Mouse (Mus musculus) liver, embryonic 16.5 days (tissue): ENCODE measurements around the gene Elmo2. TPM values are rescaled to one million over a fixed set of nuclear protein-coding genes. Genes with fewer than 3 reads are reported as not detected.

Experiments used
- ATAC-seq: fragments of 200-750 bp; cut with Nextera tagmentation; 2 replicates; pipeline ENCODE4 v1.8.0; 2017; ENCODE audit warnings: low read depth, mild to moderate bottlenecking, moderate number of reproducible peaks, moderate library complexity
- H3K27ac ChIP-seq: fragments of 300-500 bp; sonication (generic); 2 replicates; pipeline ENCODE4 v1.5.1; 2014; ENCODE audit warnings: mild to moderate bottlenecking, low read length
- H3K27me3 ChIP-seq: fragments of 300-500 bp; sonication (generic); 2 replicates; pipeline ENCODE4 v1.6.1; 2014; ENCODE audit warnings: low read depth, low read length, mixed read lengths; ENCODE audit not compliant: control insufficient read depth, insufficient read depth
- H3K36me3 ChIP-seq: fragments of 300-500 bp; sonication (generic); 2 replicates; pipeline ENCODE4 v1.6.1; 2014; ENCODE audit warnings: mild to moderate bottlenecking; ENCODE audit not compliant: control insufficient read depth, insufficient read depth
- H3K4me1 ChIP-seq: fragments of 300-500 bp; sonication (generic); 2 replicates; pipeline ENCODE4 v1.6.1; 2014; ENCODE audit warnings: low read depth, low read length, mixed read lengths; ENCODE audit not compliant: control insufficient read depth
- H3K4me2 ChIP-seq: fragments of 300-500 bp; sonication (generic); 2 replicates; pipeline ENCODE4 v1.6.1; 2014; ENCODE audit warnings: low read depth, low read length, mixed read lengths
- H3K4me3 ChIP-seq: fragments of 300-500 bp; sonication (generic); 2 replicates; pipeline ENCODE4 v1.5.1; 2014; ENCODE audit warnings: low read depth, mild to moderate bottlenecking, low read length
- H3K9ac ChIP-seq: fragments of 300-500 bp; sonication (generic); 2 replicates; pipeline ENCODE4 v1.6.1; 2014; ENCODE audit warnings: low read depth, low read length
- H3K9me3 ChIP-seq: fragments of 300-500 bp; sonication (generic); replicated peaks from 2 replicates; pipeline ENCODE4 v1.6.1; 2016; ENCODE audit warnings: low read length; ENCODE audit not compliant: control insufficient read depth
- WGBS: fragments of 180-500 bp; shearing (Covaris S2); extraction: QIAGEN DNeasy Blood & Tissue Kit; methylation state at CpG from one replicate; pipeline ENCODE4 v1.1.7; 2014; ENCODE audit not compliant: insufficient replicate concordance; 5-methylcytosine and 5-hydroxymethylcytosine counted together
- polyA plus RNA-seq: library from polyadenylated mRNA; unstranded; fragments of >200 nt; fragmentation: Nextera tagmentation; extraction: Ambion mirVana; gene quantifications from 2 replicates; pipeline ENCODE4 v1.2.1, GENCODE M21; 2015

The Elmo2 gene
- polyA plus RNA-seq, 1 experiment from 2014 or later: 16.3 TPM

DNA sequence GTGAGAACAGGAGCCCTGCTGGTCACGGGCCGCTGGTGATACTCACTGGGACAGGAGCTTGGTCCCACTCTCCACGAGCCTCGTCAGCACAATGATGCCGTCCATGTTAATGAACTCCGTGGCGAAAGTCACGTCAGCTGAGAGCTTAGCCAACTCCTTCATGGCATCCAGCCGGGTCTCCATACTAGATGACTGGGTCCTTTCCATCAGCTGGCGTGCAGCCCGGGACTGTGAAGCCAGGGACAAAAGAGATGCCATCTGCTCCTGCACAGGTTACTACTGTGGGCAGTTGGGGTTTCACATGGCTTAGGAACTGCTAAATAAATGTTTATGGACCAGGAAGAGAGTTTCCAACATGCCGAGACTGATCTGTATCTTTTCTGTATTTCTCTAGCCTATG, 14.7 kb downstream of the Elmo2 start:
- Histone ChIP-seq H3K9ac (no peak overlapping the region), H3K27ac (no peak overlapping the region), H3K9me3 (no peaks in the 10 kb centered on the region), H3K4me1 (peaks cover 2% of the 10 kb centered on the region; the same call in 1 of the 2 replicates), H3K36me3 (peaks cover 10% of the 10 kb centered on the region; the same call in 1 of the 2 replicates), H3K4me3 (no peak overlapping the region), H3K4me2 (no peak overlapping the region), H3K27me3 (no peaks in the 10 kb centered on the region)
- no peak for ATAC-seq
- WGBS: 82% methylated on average over 12 of the region's 12 CpGs

DNA sequence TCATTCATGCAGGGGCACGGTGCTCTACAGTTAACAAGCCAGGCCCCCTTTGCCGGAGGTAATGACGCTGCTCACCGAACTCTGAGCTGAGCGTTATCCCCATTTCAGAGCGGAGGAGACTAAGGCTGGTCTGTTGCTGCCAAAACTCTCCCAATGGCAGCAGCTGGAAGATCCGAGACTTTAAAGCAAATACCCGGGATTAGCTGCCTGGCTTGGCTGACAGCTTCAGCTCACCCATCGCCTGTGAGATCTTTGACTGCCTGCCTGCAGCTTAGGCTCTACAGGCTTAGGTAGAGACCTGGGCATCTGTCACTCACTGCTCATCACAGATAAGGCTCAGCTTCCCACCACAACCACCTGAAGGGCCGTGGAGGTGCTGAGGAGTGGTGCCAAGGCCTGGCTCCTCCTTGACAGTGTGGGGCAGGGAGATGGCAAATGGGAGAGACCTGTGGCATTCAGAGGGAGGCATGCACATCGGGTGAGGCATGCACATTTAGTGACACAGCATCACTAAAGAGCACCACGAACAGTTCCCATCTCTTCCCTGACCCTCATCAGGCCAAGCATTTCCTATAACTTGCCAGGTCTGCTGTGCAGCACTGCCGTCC, 15.4 kb downstream of the Elmo2 start:
- WGBS: 69% methylated on average over 13 of the region's 13 CpGs
- no peak for ATAC-seq
- H3K9ac ChIP-seq: no peak overlapping the region
- H3K4me1 ChIP-seq: peaks cover under 1% of the 10 kb centered on the region; the same call in 1 of the 2 replicates
- H3K4me2 ChIP-seq: no peak overlapping the region
- H3K4me3 ChIP-seq: no peak overlapping the region
- no peaks in the 10 kb centered on the region for H3K9me3 ChIP-seq
- H3K36me3 ChIP-seq: peaks cover 10% of the 10 kb centered on the region; the same call in 1 of the 2 replicates
- H3K27ac ChIP-seq: no peak overlapping the region
- no peaks in the 10 kb centered on the region for H3K27me3 ChIP-seq

DNA sequence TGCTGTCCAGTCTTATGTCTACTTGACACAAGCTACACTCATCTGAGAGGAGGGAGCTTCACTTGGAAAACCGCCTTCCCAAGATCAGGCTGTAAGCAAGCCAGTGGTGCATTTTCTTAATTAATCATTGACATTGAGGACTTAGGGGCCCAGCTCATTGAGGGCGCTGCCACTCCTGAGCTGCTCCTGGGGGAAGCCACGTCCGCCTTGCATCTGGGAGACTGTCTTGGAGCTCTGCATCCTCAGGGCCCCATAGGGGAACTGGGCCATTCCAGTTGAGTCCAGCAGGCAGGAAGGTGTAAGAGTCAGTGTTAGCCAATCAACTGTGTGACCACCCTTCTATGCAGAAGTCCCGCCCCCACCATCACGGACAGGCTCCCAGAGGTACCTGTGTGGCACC, 18.5 kb downstream of the Elmo2 start:
- no peak overlapping the region for H3K4me2 ChIP-seq
- no peaks in the 10 kb centered on the region; the same call in 1 of the 2 replicates for H3K4me1 ChIP-seq
- H3K9me3 ChIP-seq: no peaks in the 10 kb centered on the region
- WGBS: 81% methylated on average over 6 of the region's 6 CpGs
- ATAC-seq: no peak
- H3K27ac ChIP-seq: no peak overlapping the region
- no peaks in the 10 kb centered on the region for H3K27me3 ChIP-seq
- H3K4me3 ChIP-seq: no peak overlapping the region
- H3K9ac ChIP-seq: no peak overlapping the region
- H3K36me3 ChIP-seq: peaks cover 7% of the 10 kb centered on the region; the same call in 1 of the 2 replicates

DNA sequence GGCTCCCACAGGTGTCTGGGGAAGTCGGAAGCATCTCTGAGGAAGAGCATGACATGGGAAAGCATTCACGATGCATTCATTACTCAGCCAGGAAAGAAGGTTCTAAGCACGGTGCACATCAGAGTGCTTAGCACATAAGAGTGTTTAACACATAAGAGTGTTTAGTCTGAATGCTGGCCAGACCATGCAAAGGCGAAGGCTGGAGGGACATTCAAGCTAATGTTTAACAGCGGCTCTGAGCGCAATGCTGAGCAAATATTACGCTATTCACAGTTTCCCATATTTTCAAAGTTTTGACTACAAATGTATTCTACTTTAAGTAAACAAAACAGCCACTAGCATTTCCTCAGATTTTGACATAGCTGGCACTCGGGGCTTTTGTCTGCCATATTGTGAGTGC, 20.8 kb downstream of the Elmo2 start:
- Histone ChIP-seq H3K27ac (peak overlapping the region; percentile 77), H3K36me3 (peaks cover 3% of the 10 kb centered on the region; the same call in 1 of the 2 replicates), H3K4me1 (no peaks in the 10 kb centered on the region; the same call in 1 of the 2 replicates), H3K9me3 (no peaks in the 10 kb centered on the region), H3K9ac (no peak overlapping the region), H3K4me3 (no peak overlapping the region), H3K4me2 (no peak overlapping the region), H3K27me3 (no peaks in the 10 kb centered on the region)
- 71% methylated on average over 8 of the region's 8 CpGs for WGBS
- peak; percentile 68 for ATAC-seq

DNA sequence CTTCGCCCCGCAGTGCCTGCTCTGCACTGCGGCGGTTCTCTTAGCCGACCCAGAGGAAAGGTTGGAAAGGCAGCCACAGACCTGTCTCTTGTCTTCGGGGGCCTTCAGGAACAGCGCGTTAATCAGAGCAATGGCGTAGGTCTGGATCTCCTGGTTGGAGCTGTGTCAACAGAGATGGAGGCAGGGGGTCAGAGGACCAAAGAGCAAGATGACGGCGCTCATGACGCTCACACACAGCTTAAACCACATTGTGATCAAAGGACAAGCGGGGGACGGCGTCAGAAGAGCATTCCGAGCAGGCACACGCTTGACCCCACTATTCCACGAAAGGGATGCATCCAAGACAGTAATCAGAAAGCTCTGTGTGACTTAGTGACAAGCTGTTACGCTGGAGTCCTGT, 21.5 kb downstream of the Elmo2 start:
- Histone ChIP-seq H3K9ac (no peak overlapping the region), H3K4me2 (no peak overlapping the region), H3K36me3 (peaks cover 3% of the 10 kb centered on the region; the same call in 1 of the 2 replicates), H3K27ac (peak overlapping the region; percentile 77), H3K27me3 (no peaks in the 10 kb centered on the region), H3K4me1 (no peaks in the 10 kb centered on the region; the same call in 1 of the 2 replicates), H3K4me3 (no peak overlapping the region), H3K9me3 (no peaks in the 10 kb centered on the region)
- ATAC-seq: peak; percentile 42
- 79% methylated on average over 19 of the region's 19 CpGs for WGBS

DNA sequence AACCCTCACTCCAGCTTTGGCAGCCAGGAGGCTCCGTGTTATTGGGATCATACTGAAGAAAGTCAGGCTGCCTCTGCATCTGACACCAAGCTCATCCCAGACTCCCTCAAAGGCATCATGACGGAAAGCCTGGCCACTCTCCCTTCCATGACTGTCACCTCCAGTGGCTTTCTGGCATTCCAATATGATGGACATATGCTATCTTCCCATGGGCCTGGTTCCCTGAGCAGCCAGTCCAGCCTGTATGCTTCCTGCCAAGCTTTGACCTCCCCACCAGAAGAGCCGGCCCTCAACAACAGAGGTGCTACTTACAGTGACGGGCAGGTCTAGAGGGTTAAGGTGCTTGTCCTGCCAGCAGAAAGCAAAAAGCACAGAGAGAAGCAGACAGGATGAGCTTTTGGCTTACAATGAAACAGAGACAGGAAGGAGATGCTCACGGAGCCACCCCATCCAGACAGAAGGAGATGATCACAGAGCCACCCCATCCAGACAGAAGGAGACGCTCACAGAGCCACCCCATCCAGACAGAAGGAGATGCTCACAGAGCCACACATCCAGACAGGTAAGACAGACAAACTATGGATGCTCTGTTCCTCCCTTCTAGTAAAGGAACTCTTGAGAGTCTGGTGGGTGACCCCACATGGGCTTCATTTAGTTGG, 22.8 kb downstream of the Elmo2 start:
- no peak overlapping the region for H3K4me2 ChIP-seq
- ATAC-seq: no peak
- no peaks in the 10 kb centered on the region; the same call in 1 of the 2 replicates for H3K4me1 ChIP-seq
- H3K36me3 ChIP-seq: peaks cover 3% of the 10 kb centered on the region; the same call in 1 of the 2 replicates
- H3K9ac ChIP-seq: no peak overlapping the region
- WGBS: 75% methylated on average over 6 of the region's 6 CpGs
- no peak overlapping the region for H3K27ac ChIP-seq
- H3K27me3 ChIP-seq: no peaks in the 10 kb centered on the region
- no peaks in the 10 kb centered on the region for H3K9me3 ChIP-seq
- no peak overlapping the region for H3K4me3 ChIP-seq

DNA sequence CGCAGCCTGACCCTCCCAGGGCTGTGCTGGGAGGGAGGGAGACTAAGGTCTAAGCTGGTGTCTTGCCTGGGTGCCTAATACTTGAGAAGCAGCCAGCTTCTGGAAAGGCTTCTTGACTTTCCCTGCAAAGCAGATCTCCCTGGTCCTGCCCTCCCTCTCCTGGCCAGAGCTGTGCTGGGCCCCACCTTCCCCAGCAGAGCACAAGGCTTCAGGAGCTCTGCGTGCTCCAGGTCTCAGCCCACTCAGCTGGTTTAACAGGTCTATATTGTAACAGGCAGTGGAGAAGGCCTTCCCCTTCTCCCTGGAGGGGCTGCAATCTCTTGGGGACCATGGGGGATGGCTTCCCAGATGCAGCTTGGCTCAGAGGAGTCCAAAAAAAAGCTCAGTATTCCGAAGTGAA, 24.9 kb downstream of the Elmo2 start:
- Histone ChIP-seq H3K9ac (no peak overlapping the region), H3K36me3 (peaks cover 9% of the 10 kb centered on the region; the same call in 1 of the 2 replicates)
- 64% methylated on average over 3 of the region's 3 CpGs for WGBS

DNA sequence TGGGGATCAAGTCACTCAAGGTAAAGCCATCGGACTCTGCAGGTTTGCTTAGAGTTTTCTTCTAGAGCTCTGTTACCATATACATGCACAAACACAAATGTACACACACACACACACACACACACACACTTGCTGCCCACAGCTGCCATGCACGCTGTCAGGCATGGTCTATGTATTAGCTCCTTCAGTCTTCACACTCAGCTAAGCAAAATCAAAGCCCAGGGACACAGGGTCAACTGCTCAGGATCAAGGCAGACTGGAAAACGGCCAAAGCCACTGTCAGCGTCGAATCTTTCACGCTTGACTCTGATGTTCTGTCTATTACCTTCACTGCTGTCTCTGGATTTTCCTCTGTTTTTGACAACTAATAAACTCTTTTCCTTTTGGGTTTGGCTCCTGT, 25.4 kb downstream of the Elmo2 start:
- no peak overlapping the region for H3K9ac ChIP-seq
- H3K4me3 ChIP-seq: no peak overlapping the region
- no peaks in the 10 kb centered on the region for H3K27me3 ChIP-seq
- no peaks in the 10 kb centered on the region; the same call in 1 of the 2 replicates for H3K4me1 ChIP-seq
- H3K9me3 ChIP-seq: no peaks in the 10 kb centered on the region
- H3K4me2 ChIP-seq: no peak overlapping the region
- no peak for ATAC-seq
- peaks cover 12% of the 10 kb centered on the region; the same call in 1 of the 2 replicates for H3K36me3 ChIP-seq
- no peak overlapping the region for H3K27ac ChIP-seq
- 79% methylated on average over 6 of the region's 6 CpGs for WGBS

More for the DNA sequence above, 24.9 kb downstream of the Elmo2 start:
- no peaks in the 10 kb centered on the region for H3K27me3 ChIP-seq
- H3K4me2 ChIP-seq: no peak overlapping the region
- H3K4me1 ChIP-seq: no peaks in the 10 kb centered on the region; the same call in 1 of the 2 replicates
- no peak overlapping the region for H3K4me3 ChIP-seq
- no peaks in the 10 kb centered on the region for H3K9me3 ChIP-seq
- H3K27ac ChIP-seq: no peak overlapping the region
- no peak for ATAC-seq

DNA sequence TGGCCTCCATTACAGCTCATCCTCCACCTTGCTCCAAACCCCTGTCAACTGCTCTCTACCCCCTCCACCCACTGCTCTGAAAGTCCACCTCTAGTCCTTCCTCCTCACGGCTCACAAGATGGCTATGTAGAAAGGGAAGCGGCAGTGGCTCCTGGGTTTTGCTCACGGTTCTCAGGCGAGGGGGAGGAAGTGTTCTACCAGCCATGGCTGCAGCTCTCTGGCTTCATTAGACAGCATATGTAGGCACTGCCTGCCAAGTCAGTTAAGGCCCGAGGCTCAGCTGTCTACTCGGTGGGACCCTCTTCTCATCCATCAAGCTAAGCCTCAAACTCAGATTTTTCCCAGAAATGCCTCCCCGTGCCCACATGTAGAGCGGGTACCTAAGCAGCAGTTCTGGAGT, 25.9 kb downstream of the Elmo2 start:
- Histone ChIP-seq H3K27me3 (no peaks in the 10 kb centered on the region), H3K4me3 (no peak overlapping the region), H3K9me3 (no peaks in the 10 kb centered on the region), H3K4me1 (no peaks in the 10 kb centered on the region; the same call in 1 of the 2 replicates), H3K36me3 (peaks cover 12% of the 10 kb centered on the region; the same call in 1 of the 2 replicates), H3K27ac (no peak overlapping the region), H3K4me2 (no peak overlapping the region), H3K9ac (no peak overlapping the region)
- ATAC-seq: no peak
- 55% methylated on average over 8 of the region's 8 CpGs for WGBS
